Mouse (Mus musculus) stomach, embryonic 16.5 days (tissue): ENCODE data around the gene Ptpn13. TPM values are rescaled to one million over a fixed set of nuclear protein-coding genes. Genes with fewer than 3 reads are reported as not detected.
A peak's percentile ranks its signal among the peaks of the same experiment; 100 is the strongest.

Experiments used
- ATAC-seq: fragments of 200-750 bp; cut with Nextera tagmentation; 2 replicates; pipeline ENCODE4 v1.8.0; 2017; ENCODE audit warnings: moderate number of reproducible peaks, moderate TSS enrichment; ENCODE audit not compliant: insufficient read depth, low FRiP score
- H3K27ac ChIP-seq: fragments of 300-500 bp; sonication (generic); 2 replicates; pipeline ENCODE4 v1.5.1; 2014; ENCODE audit warnings: low read length
- H3K27me3 ChIP-seq: fragments of 300-500 bp; sonication (generic); 2 replicates; pipeline ENCODE4 v1.6.1; 2014; ENCODE audit warnings: low read length, control low read depth, mixed read lengths; ENCODE audit not compliant: control insufficient read depth, insufficient read depth
- H3K36me3 ChIP-seq: fragments of 300-500 bp; sonication (generic); 2 replicates; pipeline ENCODE4 v1.6.1; 2014; ENCODE audit warnings: low read length; ENCODE audit not compliant: control insufficient read depth, insufficient read depth
- H3K4me1 ChIP-seq: fragments of 300-500 bp; sonication (generic); 2 replicates; pipeline ENCODE4 v1.6.1; 2014; ENCODE audit warnings: low read length, control low read depth, mixed read lengths; ENCODE audit not compliant: control insufficient read depth, insufficient read depth
- H3K4me2 ChIP-seq: fragments of 300-500 bp; sonication (generic); 2 replicates; pipeline ENCODE4 v1.6.1; 2014; ENCODE audit warnings: low read depth, low read length, mixed read lengths
- H3K4me3 ChIP-seq: fragments of 300-500 bp; sonication (generic); replicated peaks from 2 replicates; pipeline ENCODE4 v1.5.1; 2014; ENCODE audit warnings: mild to moderate bottlenecking, low read length
- H3K9ac ChIP-seq: fragments of 300-500 bp; sonication (generic); 2 replicates; pipeline ENCODE4 v1.6.1; 2014; ENCODE audit warnings: low read length
- H3K9me3 ChIP-seq: fragments of 300-500 bp; sonication (generic); replicated peaks from 2 replicates; pipeline ENCODE4 v1.6.1; 2016; ENCODE audit warnings: low read length, control low read depth; ENCODE audit not compliant: control insufficient read depth
- WGBS: fragments of 180-500 bp; shearing (Covaris S2); extraction: QIAGEN DNeasy Blood & Tissue Kit; methylation state at CpG from one replicate; pipeline ENCODE4 v1.1.7; 2014; 5-methylcytosine and 5-hydroxymethylcytosine counted together
- polyA plus RNA-seq: library from polyadenylated mRNA; unstranded; fragments of >200 nt; fragmentation: Nextera tagmentation; extraction: Ambion mirVana; gene quantifications from 2 replicates; pipeline ENCODE4 v1.2.1, GENCODE M21; 2015

Gene Ptpn13
- polyA plus RNA-seq: 16.8 and 18.8 TPM in 2 replicates

- H3K27me3 ChIP-seq: no peaks in the 10 kb centered on the region
- WGBS: under 1% methylated on average over 55 of the region's 55 CpGs
- peak within 1 kb of the TSS; percentile 91 for H3K4me2 ChIP-seq
- H3K9me3 ChIP-seq: no peaks in the 10 kb centered on the region
- H3K36me3 ChIP-seq: no peaks in the 10 kb centered on the region
- ATAC-seq: peak; percentile 96
- H3K27ac ChIP-seq: peak within 1 kb of the TSS; percentile 95
- peak within 1 kb of the TSS; percentile 92 for H3K9ac ChIP-seq
- H3K4me3 ChIP-seq: peak within 1 kb of the TSS; percentile 87
- H3K4me1 ChIP-seq: peaks cover 18% of the 10 kb centered on the region
Measured at GRCm38 (mm10) chr5:103424678-103425319, at the start of gene Ptpn13. Gene Ptpn13, plus strand, starts transcription at chr5:103425192.

- WGBS: 86% methylated on average over 9 of the region's 9 CpGs
- H3K27ac ChIP-seq: no peak overlapping the region
- H3K4me3 ChIP-seq: no peak overlapping the region
- H3K9ac ChIP-seq: no peak overlapping the region
- ATAC-seq: no peak
- peaks cover 6% of the 10 kb centered on the region; the same call in 1 of the 2 replicates for H3K4me1 ChIP-seq
- H3K27me3 ChIP-seq: no peaks in the 10 kb centered on the region
- no peak overlapping the region for H3K4me2 ChIP-seq
- H3K36me3 ChIP-seq: no peaks in the 10 kb centered on the region
- no peaks in the 10 kb centered on the region for H3K9me3 ChIP-seq
Measured at GRCm38 (mm10) chr5:103375226-103375625, 49.8 kb upstream of the Ptpn13 start.

GRCm38 (mm10) chr5:103376354-103377295 is 48.4 kb upstream of the Ptpn13 start:
- WGBS: 47% methylated on average over 17 of the region's 17 CpGs
- no peaks in the 10 kb centered on the region for H3K9me3 ChIP-seq
- H3K9ac ChIP-seq: no peak overlapping the region
- peak overlapping the region; percentile 25 for H3K27ac ChIP-seq
- ATAC-seq: no peak
- H3K4me3 ChIP-seq: no peak overlapping the region
- no peaks in the 10 kb centered on the region for H3K27me3 ChIP-seq
- H3K4me1 ChIP-seq: peaks cover 6% of the 10 kb centered on the region; the same call in 1 of the 2 replicates
- no peaks in the 10 kb centered on the region for H3K36me3 ChIP-seq
- peak overlapping the region; percentile 19; the same call in 1 of the 2 replicates for H3K4me2 ChIP-seq

- H3K4me2 ChIP-seq: no peak overlapping the region
- H3K4me1 ChIP-seq: peaks cover 6% of the 10 kb centered on the region; the same call in 1 of the 2 replicates
- H3K9ac ChIP-seq: 0 out of 2 replicates have a peak overlapping the region, but pooled peaks have one; percentile 24
- H3K9me3 ChIP-seq: no peaks in the 10 kb centered on the region
- no peak for ATAC-seq
- WGBS: 51% methylated on average over 12 of the region's 12 CpGs
- H3K27me3 ChIP-seq: no peaks in the 10 kb centered on the region
- H3K4me3 ChIP-seq: no peak overlapping the region
- no peak overlapping the region; the same call in 1 of the 2 replicates for H3K27ac ChIP-seq
- no peaks in the 10 kb centered on the region for H3K36me3 ChIP-seq
Measured at GRCm38 (mm10) chr5:103377493-103378130, 47.4 kb upstream of the Ptpn13 start.

GRCm38 (mm10) chr5:103380785-103381527 is 44.0 kb upstream of the Ptpn13 start:
- Histone ChIP-seq H3K36me3 (no peaks in the 10 kb centered on the region), H3K4me2 (no peak overlapping the region), H3K27ac (peak overlapping the region; percentile 3; the same call in 1 of the 2 replicates), H3K4me1 (peaks cover 6% of the 10 kb centered on the region; the same call in 1 of the 2 replicates), H3K27me3 (no peaks in the 10 kb centered on the region), H3K9me3 (no peaks in the 10 kb centered on the region), H3K9ac (no peak overlapping the region), H3K4me3 (no peak overlapping the region)
- WGBS: 62% methylated on average over 11 of the region's 11 CpGs
- ATAC-seq: no peak

GRCm38 (mm10) chr5:103382951-103383350 is 42.0 kb upstream of the Ptpn13 start:
- H3K4me3 ChIP-seq: no peak overlapping the region
- 93% methylated on average over 4 of the region's 4 CpGs for WGBS
- no peak overlapping the region for H3K27ac ChIP-seq

GRCm38 (mm10) chr5:103384021-103384420 is 41.0 kb upstream of the Ptpn13 start:
- no peak overlapping the region for H3K9ac ChIP-seq
- H3K36me3 ChIP-seq: no peaks in the 10 kb centered on the region
- H3K27me3 ChIP-seq: no peaks in the 10 kb centered on the region
- peaks cover 13% of the 10 kb centered on the region for H3K4me1 ChIP-seq
- no peak overlapping the region for H3K27ac ChIP-seq
- ATAC-seq: no peak
- no peaks in the 10 kb centered on the region for H3K9me3 ChIP-seq
- no peak overlapping the region for H3K4me2 ChIP-seq
- H3K4me3 ChIP-seq: no peak overlapping the region
- 58% methylated on average over 7 of the region's 7 CpGs for WGBS

More at GRCm38 (mm10) chr5:103382951-103383350, 42.0 kb upstream of the Ptpn13 start:
- H3K4me2 ChIP-seq: no peak overlapping the region
- H3K9me3 ChIP-seq: no peaks in the 10 kb centered on the region
- no peak overlapping the region for H3K9ac ChIP-seq
- H3K4me1 ChIP-seq: peaks cover 10% of the 10 kb centered on the region
- ATAC-seq: no peak
- H3K36me3 ChIP-seq: no peaks in the 10 kb centered on the region
- H3K27me3 ChIP-seq: no peaks in the 10 kb centered on the region

- peak; percentile 85 for ATAC-seq
- Histone ChIP-seq H3K9ac (no peak overlapping the region), H3K27ac (peak overlapping the region; percentile 86), H3K4me3 (no peak overlapping the region), H3K9me3 (no peaks in the 10 kb centered on the region), H3K4me1 (peaks cover 14% of the 10 kb centered on the region), H3K27me3 (no peaks in the 10 kb centered on the region), H3K4me2 (no peak overlapping the region), H3K36me3 (no peaks in the 10 kb centered on the region)
- 24% methylated on average over 8 of the region's 8 CpGs for WGBS
Measured at GRCm38 (mm10) chr5:103387540-103388026, 37.4 kb upstream of the Ptpn13 start.
